9 mouse cellular contexts compared by ENCODE assay signal in the genomic region with DNA sequence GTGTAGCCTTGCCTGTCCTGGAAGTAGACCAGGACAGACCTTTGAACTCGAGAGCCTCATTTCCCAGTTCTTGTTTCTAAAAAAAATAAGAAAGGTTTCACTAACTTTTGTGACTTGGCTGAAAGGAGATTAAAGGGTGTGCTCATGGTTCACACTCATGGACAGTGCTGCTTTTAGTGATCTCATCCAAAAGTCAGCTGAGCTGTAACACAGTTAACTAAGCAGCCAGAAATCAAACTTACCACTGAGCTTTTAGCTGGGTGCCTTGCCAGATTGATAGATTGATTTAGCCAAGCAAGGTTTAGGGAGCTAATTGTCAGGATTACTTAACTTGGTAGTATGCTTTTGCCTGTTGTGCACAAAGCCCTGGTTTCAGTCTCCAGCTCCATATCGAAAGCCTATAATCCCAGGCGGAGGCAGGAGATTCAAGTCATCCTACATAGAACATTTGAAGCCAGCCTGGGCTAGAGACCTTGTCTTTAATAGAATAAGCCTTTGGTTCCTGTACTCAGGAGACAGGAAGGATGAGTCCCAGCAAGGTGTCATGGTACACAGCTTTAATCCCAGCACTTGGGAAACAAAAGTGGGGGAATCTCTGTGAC. TPM values are rescaled to one million over a fixed set of nuclear protein-coding genes. Genes with fewer than 3 reads are reported as not detected.
DNase-seq lines count a peak whose midpoint lies in the region; ATAC-seq and TF ChIP-seq lines count a peak whose summit lies in the region.
"Had no signal": no experiment of that assay in that cellular context is flagged by ENCODE, and none has a peak within 500 bp of the region (broad histone marks: within the 10 kb centered on the region; RNA-seq: fewer than 3 reads in every experiment).

No protein-coding gene starts in this region.

- intact Hi-C loops in gastrocnemius, adult 2 months (cut with DNase I), result loop anchor here (5.0 kb wide), 1 partner anchor 36 kb away; no protein-coding TSS in a partner anchor

- ATAC-seq in forebrain, embryonic 15.5 days (replicated peaks), result no peak
- no peak for ATAC-seq in liver, embryonic 14.5 days (ENCODE audit: insufficient read depth)

- peak overlapping the region; percentile 96 for H3K4me3 ChIP-seq in gastrocnemius, adult 2 months
- peak overlapping the region; percentile 94 for H3K4me3 ChIP-seq in E14TG2a.4 (replicated peaks; ENCODE audit: low read length)
- peak overlapping the region; percentile 83; the same call in 1 of the 2 replicates for H3K4me3 ChIP-seq in forebrain, embryonic 15.5 days
- peak overlapping the region; percentile 69 to 71 for H3K4me3 ChIP-seq in liver, embryonic 14.5 days (ENCODE audit: insufficient read depth in 1 of 2, low read depth in 2 of 2, low read length in 2 of 2)

- TF ChIP-seq CTCF in gastrocnemius, adult 2 months (IDR thresholded peaks at IDR 0.05), result no peak
- no peak for TF ChIP-seq CTCF in E14TG2a.4 (conservative IDR thresholded peaks at IDR 0.05; ENCODE audit: low read length)
- TF ChIP-seq CTCF in liver, embryonic 14.5 days (IDR thresholded peaks at IDR 0.05; ENCODE audit: low read depth), result no peak

- no peak for TF ChIP-seq EP300 in liver, embryonic 14.5 days (IDR thresholded peaks at IDR 0.05; ENCODE audit: low read depth)

- H3K4me1 ChIP-seq in E14TG2a.4 (replicated peaks; ENCODE audit: low read depth, low read length), result peaks cover 61% of the 10 kb centered on the region
- H3K4me1 ChIP-seq in forebrain, embryonic 15.5 days, result peaks cover 38% of the 10 kb centered on the region
- H3K4me1 ChIP-seq in liver, embryonic 14.5 days (replicated peaks; ENCODE audit: control insufficient read depth in 2 of 2, insufficient read depth in 2 of 2, low read length in 1 of 2), result peaks cover 16 to 17% of the 10 kb centered on the region in 2 experiments

- 85% methylated on average over 3 of the region's 3 CpGs for WGBS in forebrain, embryonic 15.5 days
- WGBS in liver, embryonic 14.5 days (ENCODE audit: insufficient replicate concordance), result 76% methylated on average over 3 of the region's 3 CpGs

- DNase-seq in gastrocnemius, adult 2 months, result no peak
- DNase-seq in gastrocnemius, adult 18-20 months (ENCODE audit: low spot score), result no peak
- DNase-seq in liver, embryonic 14.5 days (ENCODE audit: low read depth in 3 of 3, low spot score in 3 of 3), result no peak
- DNase-seq in thymus, postnatal 25 days, result no peak
- no peak for DNase-seq in cerebellum, adult 8-10 months
- no peak for DNase-seq in right cerebral cortex, postnatal 14 days
- DNase-seq: kidney, adult 18-20 months had no signal

- H3K27me3 ChIP-seq in E14TG2a.4 (ENCODE audit: insufficient read depth, low read length), result no peaks in the 10 kb centered on the region
- H3K27me3 ChIP-seq in forebrain, embryonic 15.5 days, result no peaks in the 10 kb centered on the region
- H3K27me3 ChIP-seq in liver, embryonic 14.5 days (ENCODE audit: control insufficient read depth, insufficient read depth, low read length), result no peaks in the 10 kb centered on the region

- H3K27ac ChIP-seq in gastrocnemius, adult 2 months, result no peak overlapping the region
- no peak overlapping the region for H3K27ac ChIP-seq in forebrain, embryonic 15.5 days (replicated peaks)
- H3K27ac ChIP-seq in liver, embryonic 14.5 days, result no peak overlapping the region

- peak overlapping the region; percentile 81 for H3K4me2 ChIP-seq in forebrain, embryonic 15.5 days (replicated peaks)
- H3K4me2 ChIP-seq in liver, embryonic 14.5 days (ENCODE audit: low read depth), result peak overlapping the region; percentile 94

- no peaks in the 10 kb centered on the region for H3K9me3 ChIP-seq in E14TG2a.4 (ENCODE audit: low read length)
- no peaks in the 10 kb centered on the region for H3K9me3 ChIP-seq in forebrain, embryonic 15.5 days
- H3K9me3 ChIP-seq in liver, embryonic 14.5 days (ENCODE audit: control insufficient read depth, low read length), result no peaks in the 10 kb centered on the region

- H3K36me3 ChIP-seq in E14TG2a.4 (ENCODE audit: insufficient read depth, low read length), result peaks cover 63% of the 10 kb centered on the region
- H3K36me3 ChIP-seq in forebrain, embryonic 15.5 days, result peaks cover 40% of the 10 kb centered on the region
- H3K36me3 ChIP-seq in liver, embryonic 14.5 days (replicated peaks; ENCODE audit: control insufficient read depth, insufficient read depth, low read depth), result peaks cover 50% of the 10 kb centered on the region

- peak overlapping the region; percentile 87; the same call in 1 of the 2 replicates for H3K9ac ChIP-seq in forebrain, embryonic 15.5 days (replicated peaks)
- peak overlapping the region; percentile 85 for H3K9ac ChIP-seq in liver, embryonic 14.5 days (replicated peaks)

RNA-seq across cellular contexts. Expression of a gene that starts 1.8 kb away (rescaled TPM):
- 10 to 100 TPM; 51.9 TPM for total RNA-seq in gastrocnemius, adult 2 months (2021)
- 10 to 100 TPM; 52.1 to 57.5 TPM for total RNA-seq in gastrocnemius, adult 18-20 months (2021)
- polyA plus RNA-seq in forebrain, embryonic 15.5 days (2015; fragmentation: Nextera tagmentation; extraction: Ambion mirVana), result 360 and 364 TPM in 2 replicates
- polyA plus RNA-seq in liver, embryonic 14.5 days (2012; rRNA removed), result 91.5 and 114 TPM in 2 replicates
- 90.6 and 96.3 TPM in 2 replicates for polyA plus RNA-seq in liver, embryonic 14.5 days (2014; fragmentation: Nextera tagmentation; extraction: Ambion mirVana)

RNA-seq across cellular contexts. Expression of a gene that starts 10.3 kb away (rescaled TPM):
- total RNA-seq in gastrocnemius, adult 2 months (2021), result 100 to 1,000 TPM; 112 to 209 TPM
- 100 to 1,000 TPM; 158 to 163 TPM for total RNA-seq in gastrocnemius, adult 18-20 months (2021)
- polyA plus RNA-seq in forebrain, embryonic 15.5 days (2015; fragmentation: Nextera tagmentation; extraction: Ambion mirVana), result 40.7 and 42.8 TPM in 2 replicates
- polyA plus RNA-seq in liver, embryonic 14.5 days (2012; rRNA removed), result 42.3 and 48.3 TPM in 2 replicates
- 56.4 and 64.7 TPM in 2 replicates for polyA plus RNA-seq in liver, embryonic 14.5 days (2014; fragmentation: Nextera tagmentation; extraction: Ambion mirVana)

RNA-seq across cellular contexts. Expression of a gene that starts 26.8 kb away (rescaled TPM):
- 1 to 10 TPM; 1.4 to 2.2 TPM for total RNA-seq in gastrocnemius, adult 2 months (2021)
- 1 to 10 TPM; 1.0 to 1.3 TPM for total RNA-seq in gastrocnemius, adult 18-20 months (2021)
- 5.7 and 6.6 TPM in 2 replicates for polyA plus RNA-seq in forebrain, embryonic 15.5 days (2015; fragmentation: Nextera tagmentation; extraction: Ambion mirVana)
- 2.1 and 2.3 TPM in 2 replicates for polyA plus RNA-seq in liver, embryonic 14.5 days (2012; rRNA removed)
- 0.14 and 0.46 TPM in 2 replicates for polyA plus RNA-seq in liver, embryonic 14.5 days (2014; fragmentation: Nextera tagmentation; extraction: Ambion mirVana)

RNA-seq across cellular contexts. Expression of a gene that starts 54.0 kb away (rescaled TPM):
- 10 to 100 TPM; 11.4 to 16.5 TPM for total RNA-seq in gastrocnemius, adult 2 months (2021)
- total RNA-seq in gastrocnemius, adult 18-20 months (2021), result 10 to 100 TPM; 10.8 TPM
- 44.0 and 44.9 TPM in 2 replicates for polyA plus RNA-seq in forebrain, embryonic 15.5 days (2015; fragmentation: Nextera tagmentation; extraction: Ambion mirVana)
- polyA plus RNA-seq in liver, embryonic 14.5 days (2012; rRNA removed), result 17.1 and 19.9 TPM in 2 replicates
- 4.5 and 5.0 TPM in 2 replicates for polyA plus RNA-seq in liver, embryonic 14.5 days (2014; fragmentation: Nextera tagmentation; extraction: Ambion mirVana)

RNA-seq across cellular contexts. Expression of a gene that starts 54.0 kb away (rescaled TPM):
- total RNA-seq in gastrocnemius, adult 2 months (2021), result 10 to 100 TPM; 50.8 to 56.3 TPM
- total RNA-seq in gastrocnemius, adult 18-20 months (2021), result 10 to 100 TPM; 47.6 to 52.1 TPM
- 51.0 and 54.0 TPM in 2 replicates for polyA plus RNA-seq in forebrain, embryonic 15.5 days (2015; fragmentation: Nextera tagmentation; extraction: Ambion mirVana)
- polyA plus RNA-seq in liver, embryonic 14.5 days (2012; rRNA removed), result 37.9 and 38.2 TPM in 2 replicates
- polyA plus RNA-seq in liver, embryonic 14.5 days (2014; fragmentation: Nextera tagmentation; extraction: Ambion mirVana), result 70.4 and 76.7 TPM in 2 replicates
